In the genomic region with DNA sequence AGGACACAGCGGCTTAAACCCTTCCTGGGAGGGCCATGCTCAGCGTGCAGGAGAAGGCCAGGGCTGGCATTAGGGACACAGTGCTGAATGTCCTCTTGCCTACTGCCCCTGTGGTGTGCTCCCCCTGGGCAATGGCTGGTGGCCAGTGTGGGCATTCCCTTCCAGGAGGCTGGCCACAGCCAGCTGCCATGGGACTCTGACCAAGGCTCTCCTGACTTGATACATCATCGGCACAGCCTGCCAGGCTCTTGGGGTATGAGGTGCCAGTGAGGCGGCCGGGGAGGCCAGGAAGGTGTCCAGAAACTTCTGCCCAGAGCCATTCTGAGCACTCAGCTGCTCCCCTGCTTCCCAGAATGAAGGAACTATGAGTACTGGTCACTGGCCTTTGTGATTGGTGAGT, we compare ENCODE assay signal across 8 mouse cellular contexts.
DNase-seq lines count a peak whose midpoint lies in the region; ATAC-seq and TF ChIP-seq lines count a peak whose summit lies in the region.
"Had no signal": no experiment of that assay in that cellular context is flagged by ENCODE, and none has a peak within 500 bp of the region (broad histone marks: within the 10 kb centered on the region; RNA-seq: fewer than 3 reads in every experiment).

No protein-coding gene starts in this region.

- H3K27ac ChIP-seq in kidney, adult 2 months (ENCODE audit: insufficient read depth, low read depth, low read length): no peak overlapping the region
- no peak overlapping the region for H3K27ac ChIP-seq in lung, postnatal 0 days (ENCODE audit: low read length)
- H3K27ac ChIP-seq: lung, embryonic 15.5 days had no signal

- intact Hi-C loops in gastrocnemius, postnatal 14 days (cut with DNase I; ENCODE audit: low total_unique reads): no loop called here

- peak; percentile 77 for DNase-seq in kidney, adult 2 months
- DNase-seq in kidney, postnatal 4 days: no peak
- peak; percentile 60 for DNase-seq in cerebellum, adult 9-10 months
- DNase-seq in gastrocnemius, postnatal 14 days: peak; percentile 86
- DNase-seq in layer of hippocampus, adult 9-11 months: peak; percentile 69
- no peak for DNase-seq in thymus, postnatal 4 days
- no peak for DNase-seq in lung, postnatal 0 days (ENCODE audit: low spot score)

- no peak for TF ChIP-seq POLR2A in kidney, adult 2 months (IDR thresholded peaks at IDR 0.05; ENCODE audit: low read depth, low read length)

- no peaks in the 10 kb centered on the region for H3K9me3 ChIP-seq in lung, postnatal 0 days (ENCODE audit: low read length)
- H3K9me3 ChIP-seq: lung, embryonic 15.5 days had no signal

- H3K4me1 ChIP-seq in kidney, adult 2 months (ENCODE audit: control insufficient read depth, insufficient read depth, low read length): peaks cover 9% of the 10 kb centered on the region; the same call in 1 of the 2 replicates
- H3K4me1 ChIP-seq in lung, postnatal 0 days (ENCODE audit: insufficient read depth, low read depth, low read length): no peaks in the 10 kb centered on the region
- H3K4me1 ChIP-seq: lung, embryonic 15.5 days had no signal

- no peaks in the 10 kb centered on the region for H3K36me3 ChIP-seq in kidney, adult 2 months (ENCODE audit: control insufficient read depth, insufficient read depth, low read length)
- H3K36me3 ChIP-seq in lung, postnatal 0 days (ENCODE audit: insufficient read depth, low read length): no peaks in the 10 kb centered on the region
- H3K36me3 ChIP-seq: lung, embryonic 15.5 days had no signal

- WGBS in kidney, adult 2 months: 49% methylated on average over 5 of the region's 5 CpGs
- 81% methylated on average over 5 of the region's 5 CpGs for WGBS in lung, postnatal 0 days

- H3K4me2 ChIP-seq in lung, postnatal 0 days (replicated peaks; ENCODE audit: low read depth, low read length): no peak overlapping the region
- H3K4me2 ChIP-seq: lung, embryonic 15.5 days had no signal

- no peak overlapping the region for H3K4me3 ChIP-seq in kidney, adult 2 months (ENCODE audit: insufficient read depth, low read depth, low read length)
- no peak overlapping the region for H3K4me3 ChIP-seq in lung, postnatal 0 days (ENCODE audit: low read depth, low read length)
- H3K4me3 ChIP-seq: lung, embryonic 15.5 days had no signal

- H3K27me3 ChIP-seq in kidney, adult 2 months (replicated peaks; ENCODE audit: control insufficient read depth, insufficient read depth, low read length): no peaks in the 10 kb centered on the region
- no peaks in the 10 kb centered on the region for H3K27me3 ChIP-seq in lung, postnatal 0 days (replicated peaks; ENCODE audit: insufficient read depth, low read length)
- H3K27me3 ChIP-seq: lung, embryonic 15.5 days had no signal

- no peak for TF ChIP-seq EP300 in lung, postnatal 0 days (IDR thresholded peaks at IDR 0.05)

- no peak for TF ChIP-seq CTCF in kidney, adult 2 months (conservative IDR thresholded peaks at IDR 0.05; ENCODE audit: insufficient read depth, insufficient read length, low read depth, low read length)
- TF ChIP-seq CTCF in lung, postnatal 0 days (IDR thresholded peaks at IDR 0.05): no peak

- H3K9ac ChIP-seq in lung, postnatal 0 days (replicated peaks; ENCODE audit: low read depth): no peak overlapping the region
- H3K9ac ChIP-seq: lung, embryonic 15.5 days had no signal

- no peak for ATAC-seq in lung, postnatal 0 days

Comparison
In these comparisons a context has a peak if more than half of its experiments do, and no peak if none do; other contexts are left out.
1. DNase-seq: peak in kidney, adult 2 months (single experiment), cerebellum, adult 9-10 months (single experiment), gastrocnemius, postnatal 14 days (single experiment) and layer of hippocampus, adult 9-11 months (single experiment); none in kidney, postnatal 4 days (0 of 2), thymus, postnatal 4 days (single experiment) and lung, postnatal 0 days (single experiment).